Mouse (Mus musculus): Measurements from ENCODE around the gene Nudt6.
A peak's percentile ranks its signal among the peaks of the same experiment; 100 is the strongest.

The Nudt6 gene

DNA sequence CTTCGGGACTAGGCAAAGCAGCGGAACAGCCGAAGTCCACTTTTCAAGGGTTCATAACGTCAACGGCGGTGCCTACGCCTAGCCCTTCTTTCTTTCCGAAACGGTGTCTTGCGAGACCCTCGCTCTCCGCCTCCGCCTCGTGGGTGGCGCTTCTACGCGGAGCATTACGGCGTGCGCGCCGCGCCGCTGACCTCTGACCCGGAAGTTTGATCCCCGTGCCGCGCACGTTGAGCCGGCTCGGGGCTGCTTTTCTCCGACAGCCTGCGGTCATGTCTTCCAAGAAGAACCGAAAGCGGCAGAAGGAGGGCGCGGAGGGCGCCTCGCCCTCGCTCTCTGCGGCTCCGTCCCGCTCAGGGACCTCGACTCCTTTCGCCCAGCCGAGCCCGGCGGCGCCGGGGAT, at the start of gene Nudt6:
Gene Nudt6, minus strand, starts transcription at position 140 of the 400 bp plus-strand sequence.
- peak; percentile 93 for DNase-seq

DNA sequence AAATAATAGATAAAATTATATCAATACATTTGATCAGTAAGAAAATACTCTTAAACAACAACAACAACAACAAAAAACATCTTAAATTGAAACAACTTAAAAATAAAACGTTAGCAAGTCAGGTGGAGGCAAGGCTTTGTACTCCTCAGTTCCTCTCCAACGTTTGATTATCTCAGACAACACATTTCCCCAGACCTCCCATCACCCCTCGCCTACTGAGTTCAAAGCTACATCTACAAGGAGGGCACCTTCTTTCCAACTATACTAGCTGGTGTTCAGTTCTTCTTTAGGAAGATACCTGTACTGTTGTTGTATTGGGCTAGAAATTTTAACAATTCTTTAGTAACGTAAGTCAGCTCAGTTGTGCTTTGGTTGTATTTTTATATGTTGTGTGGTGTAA, 49.3 kb upstream of the Nudt6 start:
- DNase-seq = no peak

DNA sequence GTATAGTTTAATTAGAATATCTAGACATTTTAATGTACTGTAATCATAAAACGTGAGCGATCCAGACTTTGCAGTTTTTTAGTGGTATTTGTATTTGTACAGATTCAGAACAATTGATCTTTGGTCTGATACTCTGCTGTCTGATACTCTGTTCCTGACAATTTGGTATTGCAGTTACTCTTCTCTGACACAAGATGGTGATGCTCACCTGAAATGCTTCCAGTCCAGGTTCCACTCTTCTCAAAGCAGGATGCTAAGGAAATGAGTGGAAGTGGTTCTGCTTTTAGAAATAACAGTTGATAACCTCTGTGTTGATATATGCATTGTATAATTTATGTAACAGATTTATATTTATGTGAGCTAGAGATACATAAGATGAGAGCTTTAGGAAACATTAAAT, 48.2 kb upstream of the Nudt6 start:
- DNase-seq = no peak

DNA sequence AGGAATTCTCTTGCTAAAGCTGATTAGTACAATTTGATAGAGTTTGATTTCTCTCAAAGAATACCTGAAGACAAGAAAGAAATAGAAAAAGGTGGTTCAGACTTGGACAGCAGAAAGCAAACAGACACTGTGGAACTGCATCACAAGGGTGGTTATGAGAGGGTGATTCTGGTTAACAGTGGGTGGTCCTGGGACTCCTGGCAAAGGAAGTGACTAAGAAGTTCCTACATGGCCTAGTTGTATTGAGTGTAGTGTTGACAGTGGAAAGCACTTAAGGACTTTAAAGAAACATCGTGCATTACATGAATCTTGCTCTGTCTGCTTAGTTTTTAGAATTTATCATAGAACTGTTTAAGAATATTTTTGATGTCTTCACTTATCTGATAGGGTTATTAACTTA, 36.0 kb upstream of the Nudt6 start:
- no peak for DNase-seq

DNA sequence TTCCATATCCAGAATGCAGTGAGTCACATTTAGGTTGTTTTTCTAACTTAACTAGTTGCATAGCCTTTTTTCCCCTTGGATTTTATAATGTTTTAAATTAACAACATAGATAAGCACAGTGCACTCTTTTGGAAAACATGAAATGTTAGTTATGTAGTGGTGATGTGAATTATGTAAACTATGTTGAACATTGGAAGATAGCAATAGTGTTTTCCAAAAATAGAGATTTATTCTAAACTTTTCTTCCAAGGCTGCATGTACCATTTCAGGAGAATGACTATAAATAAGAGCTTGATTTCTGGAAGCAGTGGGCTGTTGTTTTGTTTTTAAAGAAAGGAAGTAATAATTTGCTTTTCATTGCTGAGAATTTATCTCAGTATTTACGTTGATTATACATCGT, 23.4 kb upstream of the Nudt6 start:
- no peak for DNase-seq

DNA sequence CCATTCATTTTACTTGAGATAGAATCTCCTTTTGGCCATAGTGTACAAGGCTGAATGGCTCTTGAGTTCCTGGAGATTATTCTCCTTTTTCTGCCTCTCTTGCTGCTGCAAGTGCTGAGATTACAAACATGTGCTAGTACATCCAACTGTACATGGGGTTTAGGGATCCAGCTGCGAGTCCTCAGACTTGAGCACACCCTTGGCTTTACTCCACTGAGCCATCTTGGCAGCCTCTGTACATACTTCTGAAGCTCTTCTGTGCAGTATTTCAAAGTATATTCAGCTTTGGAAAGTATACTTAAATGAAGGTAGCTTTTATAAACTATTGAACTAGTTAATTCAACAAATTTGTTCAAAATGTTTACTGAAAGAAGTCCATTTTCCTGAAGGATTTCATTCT, 19.8 kb upstream of the Nudt6 start:
- DNase-seq = no peak

DNA sequence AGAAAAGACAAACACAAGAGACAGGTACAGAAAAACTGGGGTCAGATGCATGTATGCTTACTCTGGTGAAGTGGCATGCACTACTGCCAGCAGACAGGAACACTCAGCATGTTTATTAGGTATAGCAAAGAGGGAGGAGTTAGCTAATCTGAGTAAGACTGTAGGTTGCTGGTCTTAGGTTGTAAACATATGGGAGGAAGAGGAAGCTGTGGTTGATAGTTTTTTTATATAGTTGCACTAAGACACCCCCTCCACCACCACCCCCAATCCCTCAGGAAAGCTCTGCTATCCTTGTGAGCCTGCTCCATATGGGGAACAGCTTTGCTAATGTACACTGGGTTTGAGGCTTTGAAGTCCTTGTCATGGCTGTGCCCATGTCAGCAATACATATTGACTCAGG, 10.3 kb upstream of the Nudt6 start:
- no peak for DNase-seq

DNA sequence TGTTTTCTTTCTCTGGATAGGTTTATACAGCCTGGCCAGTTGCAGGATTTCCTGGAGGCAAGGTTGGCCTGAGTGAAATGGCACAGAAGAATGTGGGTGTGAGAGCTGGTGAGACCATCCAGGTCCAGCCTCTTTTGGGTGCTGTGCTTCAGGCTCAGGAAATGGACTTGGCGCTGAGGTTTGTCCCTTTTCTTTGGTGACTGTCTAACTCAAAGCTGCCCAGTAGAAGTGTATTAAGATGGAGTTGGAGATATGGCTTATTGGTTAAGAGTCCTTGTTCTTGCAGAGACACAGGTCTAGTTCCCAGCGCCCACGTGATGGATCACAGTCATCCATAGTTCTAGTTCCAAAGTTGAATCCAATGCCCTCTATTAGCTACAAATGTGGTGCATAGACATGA, 6.1 kb upstream of the Nudt6 start:
- no peak for DNase-seq

DNA sequence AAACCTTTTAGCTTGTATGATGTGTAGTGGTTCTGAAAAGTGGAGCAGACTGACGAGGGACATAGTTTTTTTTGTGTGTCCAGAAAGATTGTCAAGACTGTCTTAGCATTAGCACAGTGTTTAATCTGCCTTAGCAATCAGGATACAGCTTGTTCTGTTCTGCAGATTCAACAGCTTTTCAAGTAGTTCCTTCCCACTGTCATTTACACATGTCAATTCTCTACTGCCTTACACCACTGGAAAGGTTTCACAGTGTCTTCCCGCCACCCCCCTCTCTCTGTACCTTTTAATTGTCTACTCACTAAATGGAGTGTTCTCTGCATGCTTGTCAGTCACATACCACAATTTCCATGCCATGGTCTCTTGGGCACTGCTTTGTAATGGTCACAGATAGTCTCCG, 1.2 kb upstream of the Nudt6 start:
- DNase-seq = no peak

DNA sequence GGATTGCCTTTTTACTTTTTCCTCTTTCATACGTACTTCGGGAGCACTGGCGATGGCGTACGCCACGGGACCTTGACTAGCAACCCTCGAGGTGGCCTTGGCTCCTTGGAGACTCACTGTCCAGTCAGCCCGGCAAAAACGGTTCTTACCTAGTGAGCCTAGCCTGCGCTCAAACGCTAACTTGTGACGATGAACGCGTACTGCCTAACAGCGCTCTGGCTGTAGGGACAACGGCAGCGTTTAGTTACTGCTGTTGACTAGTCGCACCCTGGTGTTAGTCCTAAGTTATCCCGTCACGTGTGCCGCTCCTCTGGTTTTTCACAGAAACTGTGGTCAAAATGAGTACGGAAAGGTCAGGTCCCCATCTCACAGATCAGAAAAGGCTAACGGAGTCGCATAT, 630 bp upstream of the Nudt6 start:
- DNase-seq = peak; percentile 27

DNA sequence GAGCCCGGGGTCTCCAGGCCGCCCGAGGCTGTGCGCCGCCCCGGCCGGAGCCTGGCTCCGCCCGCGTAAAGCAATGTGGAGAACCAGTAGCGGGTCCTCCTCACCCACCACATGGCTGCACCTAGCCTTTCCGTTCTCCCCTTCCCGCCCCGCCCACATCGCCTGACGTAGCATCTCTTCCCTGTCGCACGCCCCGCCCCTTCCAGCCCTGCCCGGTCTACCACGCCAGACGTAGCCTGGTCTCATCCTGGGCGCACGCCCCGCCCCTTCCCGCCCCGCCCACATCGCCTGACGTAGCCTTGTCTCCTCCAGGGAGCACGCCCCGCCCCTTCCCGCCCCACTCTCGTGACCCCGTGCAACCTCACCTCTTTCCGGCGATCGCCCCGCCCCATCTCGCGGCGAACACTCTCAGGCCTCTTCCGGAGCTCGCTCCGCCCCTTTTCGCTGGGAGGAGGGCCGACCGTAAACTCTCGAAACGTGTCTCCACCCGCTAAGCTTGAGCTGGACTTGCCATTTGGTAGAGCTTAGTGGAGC, 486 bp downstream of the Nudt6 start, which contains the start of gene Spata5:
Gene Spata5, plus strand, starts transcription at position 439 of the 534 bp plus-strand sequence.
- DNase-seq = peak; percentile 98

DNA sequence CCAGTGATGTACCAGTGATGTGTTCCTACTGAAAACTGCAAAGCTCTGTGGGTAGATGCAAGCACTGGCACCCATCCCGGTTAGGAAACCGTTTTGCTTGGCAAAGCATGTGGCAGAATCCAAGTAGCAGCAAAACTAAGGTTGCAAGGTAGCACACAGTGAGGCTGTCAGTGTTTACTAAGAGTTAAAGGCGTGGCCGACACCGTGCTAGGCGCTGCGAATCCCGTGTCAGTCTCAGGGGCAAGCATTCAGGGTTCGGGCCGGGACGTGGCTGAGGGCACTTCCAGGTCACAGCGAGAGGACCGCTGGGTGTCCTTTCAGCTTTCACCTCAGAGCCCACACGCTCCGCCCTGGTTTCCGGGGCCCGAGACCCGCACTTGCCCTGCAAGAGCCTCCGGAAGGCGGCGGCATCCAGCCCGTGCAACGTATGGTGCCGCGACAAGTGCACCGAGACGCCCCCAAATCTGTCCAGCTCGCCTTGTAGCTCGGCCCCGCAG, 1.0 kb downstream of the Nudt6 start:
- peak; percentile 76 for DNase-seq

DNA sequence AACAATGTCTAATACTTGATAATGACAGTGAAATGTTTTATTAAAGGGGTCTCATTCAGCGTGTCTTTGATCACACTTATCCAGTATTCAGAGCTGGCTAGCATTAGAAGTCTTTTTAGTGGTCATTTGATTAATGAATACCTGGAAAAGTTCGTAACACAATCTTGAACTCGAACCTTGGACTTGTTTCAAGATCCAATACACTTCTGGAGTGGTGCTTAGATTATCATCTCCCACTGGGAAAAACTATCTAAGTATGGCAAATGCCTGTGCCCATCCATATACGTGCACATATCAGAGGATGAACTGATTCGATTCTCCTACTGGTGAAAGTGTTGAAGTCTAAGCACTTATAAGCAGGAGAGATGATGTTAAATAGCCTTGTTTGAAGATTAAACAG, 1.7 kb downstream of the Nudt6 start:
- no peak for DNase-seq

DNA sequence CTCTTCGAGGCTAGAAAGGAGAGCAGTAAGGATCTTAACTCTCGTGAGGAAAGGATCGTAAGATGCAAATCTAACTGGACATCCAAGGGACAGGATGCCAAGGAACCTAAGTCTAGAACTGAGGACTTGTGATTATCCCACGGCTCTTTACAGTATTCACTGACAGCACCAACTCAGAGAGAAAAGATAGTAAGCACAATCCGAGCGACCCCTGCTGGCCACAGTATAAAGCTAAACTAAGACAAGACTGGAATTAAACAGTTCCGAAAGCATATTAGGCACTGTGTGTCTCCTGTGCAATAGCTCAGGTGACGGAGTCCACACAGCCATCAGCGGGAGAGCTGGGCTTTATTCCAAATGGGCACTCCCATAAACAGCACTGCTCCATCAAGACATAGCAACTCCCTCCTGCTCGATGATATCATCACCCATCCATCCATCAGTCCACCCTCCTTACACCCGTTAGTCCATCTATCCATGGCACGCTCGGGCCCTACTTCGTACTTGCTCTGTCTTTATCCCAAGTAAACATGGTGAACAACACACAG, 5.5 kb downstream of the Nudt6 start:
- peak; percentile 90 for DNase-seq

DNA sequence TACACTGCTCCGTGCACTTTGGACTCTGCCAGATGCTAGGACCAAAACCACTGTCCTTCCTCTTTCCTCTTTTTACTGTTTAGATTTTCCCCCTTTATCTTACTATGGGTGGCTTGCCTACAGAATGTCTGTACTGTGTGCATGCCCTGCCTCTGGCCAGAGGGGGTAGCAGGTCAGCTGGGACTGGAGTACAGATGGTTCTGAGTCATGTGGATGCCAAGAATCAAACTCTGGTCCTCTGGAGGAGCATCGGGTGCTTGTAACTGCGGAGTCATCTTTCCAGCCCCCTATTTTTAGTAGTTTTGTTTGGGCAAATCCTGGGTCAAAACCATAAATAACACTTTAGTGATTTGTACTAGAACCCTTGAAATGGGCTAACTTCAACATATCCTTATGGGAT, 6.6 kb downstream of the Nudt6 start:
- no peak for DNase-seq

DNA sequence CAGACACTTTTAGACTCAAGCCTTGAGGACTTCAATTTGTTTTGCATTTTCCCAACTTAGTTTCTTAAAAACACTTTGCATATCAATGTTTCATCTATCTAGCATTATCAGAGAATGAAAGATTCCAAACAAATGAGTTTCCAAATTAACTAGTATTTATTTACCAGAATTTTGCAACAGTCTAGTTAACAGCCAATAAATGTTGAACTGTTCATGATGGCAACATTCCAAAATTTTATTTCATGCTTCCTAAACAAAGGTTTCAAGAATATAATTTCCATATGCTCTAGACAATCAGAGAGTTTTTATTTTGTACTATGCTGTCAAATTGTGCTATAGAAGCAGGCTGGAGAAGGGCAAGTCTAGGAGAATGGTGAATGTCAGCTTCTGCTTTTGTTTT, 12.4 kb downstream of the Nudt6 start:
- DNase-seq = no peak

DNA sequence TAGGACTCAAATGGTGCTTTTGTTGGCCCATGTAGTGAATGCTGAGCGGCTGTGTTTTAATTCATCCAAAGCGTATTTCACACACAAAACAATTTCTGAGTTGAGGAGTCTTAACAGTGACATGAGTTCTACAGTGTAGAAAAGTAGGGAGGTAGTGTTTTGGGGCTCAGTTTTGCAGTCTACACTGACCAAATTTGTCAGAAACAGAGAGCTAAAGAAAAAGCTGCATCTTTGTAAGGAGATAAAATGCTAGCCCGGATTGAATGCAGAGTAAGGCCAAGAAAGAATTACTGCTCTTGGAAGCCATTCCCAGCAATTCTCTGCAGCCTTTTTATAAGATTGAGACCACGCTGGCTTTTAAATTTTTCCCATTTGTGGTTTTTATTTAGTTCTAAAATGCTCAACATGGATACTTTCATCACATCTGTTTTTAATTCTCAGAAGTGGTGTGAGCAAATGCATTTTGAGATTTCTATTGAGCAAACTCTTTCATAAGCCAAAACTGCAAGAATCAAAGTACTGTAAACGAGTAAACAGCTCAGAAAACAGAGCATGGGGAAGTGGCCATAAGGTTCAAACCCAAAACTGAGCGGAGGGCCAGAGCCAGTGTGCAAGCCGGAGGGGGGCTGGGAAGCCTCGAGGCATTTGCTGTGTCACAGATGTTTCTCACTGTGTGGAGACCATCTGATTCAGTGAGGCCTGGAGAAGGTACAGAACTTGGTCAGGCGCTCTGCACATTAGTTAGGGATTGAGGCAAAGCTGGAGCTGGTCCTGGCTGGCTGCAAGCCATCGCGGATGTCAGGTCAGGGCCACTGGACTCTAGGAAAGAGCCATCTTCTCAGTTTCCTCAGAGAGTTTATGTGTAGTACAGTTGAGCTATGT, 18.0 kb downstream of the Nudt6 start:
- DNase-seq = peak; percentile 28

DNA sequence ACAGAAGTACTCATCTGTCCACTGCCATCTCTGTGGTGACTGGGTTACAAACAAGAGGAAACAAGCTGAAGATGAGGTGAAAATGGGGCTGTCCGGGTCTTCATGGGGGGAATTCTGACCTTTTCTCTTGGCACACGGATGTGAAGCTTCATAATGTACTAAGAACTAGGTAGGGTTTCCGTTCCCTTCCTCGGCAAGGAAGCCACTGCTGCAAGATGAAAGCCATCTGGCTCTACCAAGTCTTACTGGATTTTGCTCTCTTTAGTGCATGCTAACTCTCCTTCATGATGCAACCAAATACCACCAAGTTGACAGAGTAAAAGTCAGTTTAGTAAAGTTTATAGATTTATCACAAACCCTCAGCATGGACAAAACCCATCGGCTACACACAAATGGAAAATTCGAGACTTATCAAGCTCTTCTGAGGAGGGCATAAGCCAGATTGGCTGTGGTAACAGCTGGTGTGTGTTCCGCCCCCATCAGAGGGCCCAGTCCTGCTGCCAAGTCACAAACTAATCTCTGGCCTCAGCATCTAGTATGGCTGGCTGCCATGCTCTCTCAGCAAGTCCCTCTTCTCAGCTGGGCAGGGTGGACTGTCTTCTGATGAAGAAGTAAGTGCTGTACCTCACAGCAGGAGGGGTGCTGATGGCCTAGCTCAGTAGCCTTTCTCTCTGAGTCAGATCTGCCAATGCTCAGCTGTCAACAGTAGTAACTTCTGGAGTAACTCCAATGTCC, 21.2 kb downstream of the Nudt6 start:
- DNase-seq = peak; percentile 72

DNA sequence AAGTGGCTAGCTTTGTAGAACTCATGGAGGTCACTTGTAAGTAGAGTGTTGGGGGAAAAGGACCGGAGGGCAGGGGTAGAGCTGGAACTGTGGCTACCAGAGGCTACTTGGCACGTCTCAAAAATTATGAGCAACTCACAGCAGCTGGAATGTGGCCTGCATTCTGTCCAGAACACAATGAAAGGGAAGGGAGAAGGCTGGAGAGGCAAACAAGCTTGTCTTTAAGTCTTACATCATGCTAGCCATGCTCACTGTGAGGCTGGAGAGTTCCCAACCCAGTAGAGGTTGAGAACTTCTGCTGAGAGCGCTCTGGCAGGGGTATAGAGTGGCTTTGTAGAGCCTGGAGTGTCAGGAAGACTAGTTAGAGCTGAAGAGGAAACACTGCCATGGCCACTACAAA, 22.4 kb downstream of the Nudt6 start:
- peak; percentile 37 for DNase-seq

DNA sequence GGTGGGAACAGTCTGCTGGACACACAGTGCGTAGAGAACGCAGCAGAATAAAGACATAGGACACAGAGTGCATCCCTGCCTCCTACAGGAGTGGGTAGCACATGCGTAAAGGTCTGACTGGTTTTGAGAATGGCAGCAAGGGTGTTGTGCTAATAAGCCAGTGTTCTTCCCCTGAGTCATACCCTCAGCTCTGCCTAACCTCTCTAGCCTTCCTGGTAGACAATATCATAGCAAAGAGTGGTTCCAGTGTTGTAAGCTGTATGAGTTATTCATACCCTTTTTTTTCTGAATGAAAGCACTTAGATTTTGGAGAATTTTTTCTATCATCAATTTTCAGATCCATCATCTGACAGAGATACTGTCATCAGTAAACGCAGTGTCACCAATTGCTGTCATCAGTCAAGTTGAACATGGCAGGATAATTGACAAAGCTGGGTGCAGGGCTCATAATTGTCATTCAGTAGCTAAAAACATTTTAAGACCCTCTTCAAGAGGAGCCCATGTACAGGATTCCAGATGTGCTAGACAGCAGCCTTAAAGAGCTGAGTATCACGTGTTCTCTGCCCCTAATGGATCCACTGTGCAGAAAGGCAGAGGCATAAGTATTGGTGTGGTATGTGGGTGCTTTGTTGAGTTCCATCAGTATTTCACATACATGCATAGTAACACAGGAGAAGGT, 22.9 kb downstream of the Nudt6 start:
- DNase-seq = no peak

DNA sequence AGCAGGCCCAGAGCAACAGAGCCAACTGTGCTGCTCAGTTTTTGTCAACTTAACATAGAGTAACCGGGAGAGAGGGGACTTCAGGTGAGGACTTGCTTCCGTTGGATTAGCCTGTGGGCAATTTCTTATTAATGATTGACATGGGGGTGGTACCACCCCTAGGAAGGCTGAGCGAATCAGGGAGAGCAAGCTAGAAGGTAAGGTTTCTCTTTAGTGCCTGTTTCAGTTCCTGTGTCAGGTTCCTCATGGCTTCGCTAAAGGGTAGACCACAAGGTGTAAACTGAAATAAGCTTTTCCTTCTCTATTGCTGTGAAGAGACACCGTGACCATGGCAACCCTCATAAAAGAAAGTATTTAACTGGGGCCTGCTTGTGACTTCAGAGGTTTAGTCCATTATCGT, 32.7 kb downstream of the Nudt6 start:
- DNase-seq = no peak

DNA sequence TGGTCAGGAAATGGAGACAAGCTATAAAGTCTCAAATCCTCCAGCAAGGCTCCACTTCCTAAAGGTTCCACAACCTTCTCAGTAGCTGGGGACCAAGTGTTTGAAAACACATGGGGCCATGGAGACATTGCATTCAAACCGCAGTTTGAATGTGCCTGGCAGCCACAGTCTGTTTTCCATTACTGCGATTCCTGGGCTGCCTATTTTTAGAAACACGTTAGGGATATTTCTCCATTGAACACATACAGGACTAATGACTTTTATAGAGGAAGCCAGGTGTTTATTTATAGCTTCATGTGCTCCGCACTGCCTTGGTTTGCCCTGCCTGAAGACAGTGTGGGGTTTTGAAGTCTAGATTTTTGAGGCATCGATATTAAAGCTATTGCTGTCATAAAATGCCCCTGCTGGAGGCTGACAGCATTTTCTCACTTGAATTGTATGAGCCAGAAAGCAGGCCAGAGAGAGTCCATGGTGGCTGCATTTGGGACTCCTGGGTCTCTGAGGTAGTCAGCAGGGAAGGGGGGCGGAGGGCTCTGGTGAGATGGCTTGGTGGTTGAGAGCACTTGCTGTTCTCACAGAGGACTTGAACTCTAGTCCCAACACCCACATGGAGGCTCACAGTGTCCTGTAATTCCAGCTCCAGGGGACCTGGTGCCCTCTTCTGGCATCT, 36.8 kb downstream of the Nudt6 start:
- DNase-seq = no peak
